Mouse (Mus musculus) liver, postnatal 0 days (tissue): ENCODE measurements around the gene Dhx34.

ENCODE experiments used
- CTCF ChIP-seq: sonication (generic); IDR thresholded peaks from 2 replicates; pipeline ENCODE4 v1.5.1; 2016; ENCODE audit warnings: antibody characterized with exemption, low read depth
- EP300 ChIP-seq: IDR thresholded peaks from 2 replicates; pipeline ENCODE4 v1.6.1; 2016; ENCODE audit warnings: antibody characterized with exemption, low read depth, mild to moderate bottlenecking

DNA sequence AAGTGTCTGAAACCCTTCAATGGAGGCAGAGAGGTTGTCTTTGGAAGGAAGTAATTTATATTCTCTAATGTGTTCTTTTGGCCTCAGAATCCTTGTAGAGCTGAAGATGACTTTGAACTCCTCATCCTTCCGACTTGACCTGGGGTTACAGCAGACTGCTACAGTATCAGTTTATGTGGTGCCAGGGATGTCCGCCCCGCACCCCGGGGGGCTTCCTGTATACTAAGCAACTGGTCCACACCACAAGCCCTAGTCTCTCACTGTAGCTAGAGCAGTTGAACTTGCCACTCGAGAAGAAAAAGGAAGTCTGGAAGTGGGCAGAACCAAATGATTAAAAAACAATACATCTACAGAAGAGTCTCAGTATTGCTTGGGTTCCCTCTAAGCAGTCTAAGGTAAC, 42.0 kb upstream of the Dhx34 start:
- TF ChIP-seq CTCF (no peak), EP300 (no peak)
